ENCODE assay signal across 8 mouse cellular contexts in genomic region chr4:150281891-150282630, GRCm38 (mm10). TPM values are rescaled to one million over a fixed set of nuclear protein-coding genes. Genes with fewer than 3 reads are reported as not detected.
A peak's percentile ranks its signal among the peaks of the same experiment; 100 is the strongest.
DNase-seq lines count a peak whose midpoint lies in the region; ATAC-seq and TF ChIP-seq lines count a peak whose summit lies in the region.

No protein-coding gene starts in this region.

- H3K9me3 ChIP-seq in hindbrain, embryonic 14.5 days (ENCODE audit: control insufficient read depth, low read length) = no peaks in the 10 kb centered on the region
- H3K9me3 ChIP-seq in midbrain, embryonic 15.5 days = no peaks in the 10 kb centered on the region
- no peaks in the 10 kb centered on the region for H3K9me3 ChIP-seq in stomach, postnatal 0 days (ENCODE audit: control insufficient read depth, low read length)

- WGBS in cerebellum, adult 2 months = under 1% methylated on average over 49 of the region's 50 CpGs
- WGBS in hindbrain, embryonic 14.5 days = under 1% methylated on average over 50 of the region's 50 CpGs
- WGBS in midbrain, embryonic 15.5 days = under 1% methylated on average over 47 of the region's 50 CpGs
- WGBS in stomach, postnatal 0 days = 1% methylated on average over 47 of the region's 50 CpGs

- TF ChIP-seq CTCF in cerebellum, adult 2 months (IDR thresholded peaks at IDR 0.05; ENCODE audit: borderline replicate concordance, insufficient read depth, low read depth, low read length) = no peak
- TF ChIP-seq CTCF in stomach, postnatal 0 days (IDR thresholded peaks at IDR 0.05; ENCODE audit: low read depth) = no peak

- peak overlapping the region; percentile 92 for H3K9ac ChIP-seq in hindbrain, embryonic 14.5 days
- H3K9ac ChIP-seq in midbrain, embryonic 15.5 days = peak overlapping the region; percentile 88
- H3K9ac ChIP-seq in stomach, postnatal 0 days (ENCODE audit: low read length) = peak overlapping the region; percentile 99

- H3K36me3 ChIP-seq in hindbrain, embryonic 14.5 days (replicated peaks; ENCODE audit: control insufficient read depth, insufficient read depth) = no peaks in the 10 kb centered on the region
- no peaks in the 10 kb centered on the region for H3K36me3 ChIP-seq in midbrain, embryonic 15.5 days (replicated peaks)
- H3K36me3 ChIP-seq in stomach, postnatal 0 days (ENCODE audit: control insufficient read depth, insufficient read depth, low read length) = no peaks in the 10 kb centered on the region

- ATAC-seq in hindbrain, embryonic 14.5 days (ENCODE audit: low FRiP score) = peak; percentile 18; the same call in 1 of the 2 replicates
- peak; percentile 34 for ATAC-seq in midbrain, embryonic 15.5 days (replicated peaks)
- peak; percentile 41 for ATAC-seq in stomach, postnatal 0 days (ENCODE audit: low FRiP score, low TSS enrichment)

- no peaks in the 10 kb centered on the region for H3K27me3 ChIP-seq in cerebellum, adult 2 months (ENCODE audit: control insufficient read depth, insufficient read depth, low read length)
- no peaks in the 10 kb centered on the region for H3K27me3 ChIP-seq in hindbrain, embryonic 14.5 days (ENCODE audit: control insufficient read depth, insufficient read depth, low read length)
- no peaks in the 10 kb centered on the region for H3K27me3 ChIP-seq in midbrain, embryonic 15.5 days (replicated peaks)
- H3K27me3 ChIP-seq in stomach, postnatal 0 days (ENCODE audit: control insufficient read depth, insufficient read depth, low read length) = no peaks in the 10 kb centered on the region

- peak overlapping the region; percentile 65 for H3K4me3 ChIP-seq in cerebellum, adult 2 months (replicated peaks; ENCODE audit: insufficient read depth, low read depth, low read length)
- peak overlapping the region; percentile 98 for H3K4me3 ChIP-seq in hindbrain, embryonic 14.5 days (replicated peaks; ENCODE audit: low read length)
- H3K4me3 ChIP-seq in midbrain, embryonic 15.5 days = peak overlapping the region; percentile 69
- H3K4me3 ChIP-seq in stomach, postnatal 0 days (ENCODE audit: low read depth, low read length) = peak overlapping the region; percentile 100

- peaks cover 10% of the 10 kb centered on the region for H3K4me1 ChIP-seq in cerebellum, adult 2 months (ENCODE audit: control insufficient read depth, insufficient read depth, low read length)
- H3K4me1 ChIP-seq in hindbrain, embryonic 14.5 days (replicated peaks; ENCODE audit: control insufficient read depth, insufficient read depth, low read length) = peaks cover 37% of the 10 kb centered on the region
- H3K4me1 ChIP-seq in midbrain, embryonic 15.5 days = peaks cover 27% of the 10 kb centered on the region
- no peaks in the 10 kb centered on the region for H3K4me1 ChIP-seq in stomach, postnatal 0 days (replicated peaks; ENCODE audit: control insufficient read depth, insufficient read depth)

- peak overlapping the region; percentile 34 for H3K27ac ChIP-seq in cerebellum, adult 2 months (ENCODE audit: insufficient read depth, low read length)
- peak overlapping the region; percentile 99 for H3K27ac ChIP-seq in hindbrain, embryonic 14.5 days
- peak overlapping the region; percentile 99 for H3K27ac ChIP-seq in midbrain, embryonic 15.5 days
- H3K27ac ChIP-seq in stomach, postnatal 0 days (replicated peaks) = peak overlapping the region; percentile 97

- TF ChIP-seq EP300 in stomach, postnatal 0 days (optimal IDR thresholded peaks at IDR 0.05) = no peak

- peak; percentile 26 to 30 for DNase-seq in layer of hippocampus, postnatal 36 days
- DNase-seq in layer of hippocampus, adult 18-20 months (ENCODE audit: low spot score in 2 of 2) = no peak
- DNase-seq in cerebellum, adult 2 months = peak; percentile 53 to 70
- peak; percentile 21 to 34 for DNase-seq in frontal cortex, postnatal 14 days (ENCODE audit: low spot score in 2 of 2)
- DNase-seq in hindbrain, embryonic 14.5 days (ENCODE audit: low spot score) = peak; percentile 50
- peak; percentile 49 for DNase-seq in liver
- DNase-seq in stomach, postnatal 0 days (ENCODE audit: low spot score) = peak; percentile 64

- no peak for TF ChIP-seq POLR2A in cerebellum, adult 2 months (IDR thresholded peaks at IDR 0.05; ENCODE audit: borderline replicate concordance, insufficient read depth, low read length)

- peak overlapping the region; percentile 74 for H3K4me2 ChIP-seq in hindbrain, embryonic 14.5 days (replicated peaks)
- H3K4me2 ChIP-seq in midbrain, embryonic 15.5 days = peak overlapping the region; percentile 75
- peak overlapping the region; percentile 86 for H3K4me2 ChIP-seq in stomach, postnatal 0 days (replicated peaks; ENCODE audit: low read depth)

RNA-seq across cellular contexts. Expression of gene Rere, which starts 0.6 kb away (rescaled TPM):
- total RNA-seq in layer of hippocampus, postnatal 36 days (2021) = 100 to 1,000 TPM; 114 to 152 TPM
- total RNA-seq in layer of hippocampus, adult 18-20 months (2021) = 100 to 1,000 TPM; 128 to 139 TPM
- 69.1 and 73.2 TPM in 2 replicates for polyA plus RNA-seq in cerebellum, adult 2 months (2012; rRNA removed)
- polyA plus RNA-seq in hindbrain, embryonic 14.5 days (2014; fragmentation: Nextera tagmentation; extraction: Ambion mirVana) = 44.4 and 46.8 TPM in 2 replicates
- 32.1 and 37.4 TPM in 2 replicates for polyA plus RNA-seq in midbrain, embryonic 15.5 days (2015; fragmentation: Nextera tagmentation; extraction: Ambion mirVana)
- 8.3 and 12.2 TPM in 2 replicates for polyA plus RNA-seq in stomach, postnatal 0 days (2015; fragmentation: Nextera tagmentation; extraction: Ambion mirVana)

RNA-seq across cellular contexts. Expression of gene Eno1, which starts 45.5 kb away (rescaled TPM):
- 100 to 1,000 TPM; 415 to 417 TPM for total RNA-seq in layer of hippocampus, postnatal 36 days (2021)
- total RNA-seq in layer of hippocampus, adult 18-20 months (2021) = 100 to 1,000 TPM; 421 to 451 TPM
- 918 and 961 TPM in 2 replicates for polyA plus RNA-seq in cerebellum, adult 2 months (2012; rRNA removed)
- 955 and 1,038 TPM in 2 replicates for polyA plus RNA-seq in hindbrain, embryonic 14.5 days (2014; fragmentation: Nextera tagmentation; extraction: Ambion mirVana)
- polyA plus RNA-seq in midbrain, embryonic 15.5 days (2015; fragmentation: Nextera tagmentation; extraction: Ambion mirVana) = 1,044 and 1,060 TPM in 2 replicates
- 636 and 733 TPM in 2 replicates for polyA plus RNA-seq in stomach, postnatal 0 days (2015; fragmentation: Nextera tagmentation; extraction: Ambion mirVana)

Comparison
In these comparisons a context has a peak if more than half of its experiments do, and no peak if none do; other contexts are left out.
1. DNase-seq: peak in layer of hippocampus, postnatal 36 days (2 of 2), cerebellum, adult 2 months (2 of 2), frontal cortex, postnatal 14 days (2 of 2), hindbrain, embryonic 14.5 days (single experiment), liver (single experiment) and stomach, postnatal 0 days (single experiment); none in layer of hippocampus, adult 18-20 months (0 of 2).
2. H3K27ac ChIP-seq: peak in every context shown above with its lines; median percentile 99 in hindbrain, embryonic 14.5 days; 99 in midbrain, embryonic 15.5 days; 97 in stomach, postnatal 0 days; 34 in cerebellum, adult 2 months.
3. Peak in every context shown above with its lines, with median percentiles within 50 percentile points of each other: H3K4me3 ChIP-seq, ATAC-seq, H3K4me2 ChIP-seq and H3K9ac ChIP-seq.